Mouse (Mus musculus) layer of hippocampus, postnatal 36 days (tissue): Measurements from ENCODE around the gene Krtap5-3. TPM values are rescaled to one million over a fixed set of nuclear protein-coding genes. Genes with fewer than 3 reads are reported as not detected.

Source experiments
- total RNA-seq, 2 experiments: library from RNA; stranded (reverse); gene quantifications; 2 replicates each; pipeline ENCODE4 v1.2.3; 2021

The Krtap5-3 gene
- total RNA-seq, 2 experiments from 2014 or later, result not detected

Other genes with a start within 250 kb of the Krtap5-3 start
- 10 to 100 TPM; 28.4 to 29.9 TPM for gene Mob2, start 140.3 kb upstream of the Krtap5-3 start, total RNA-seq
- 100 to 1,000 TPM; 123 to 125 TPM for gene Dusp8, start 105.5 kb upstream of the Krtap5-3 start, total RNA-seq
- not detected for gene Gm45618, start 80.6 kb upstream of the Krtap5-3 start, total RNA-seq
- not detected for gene Gm39115, start 65.3 kb upstream of the Krtap5-3 start, total RNA-seq
- not detected for gene Gm45337, start 56.8 kb upstream of the Krtap5-3 start, total RNA-seq
- not detected for gene Gm29735, start 44.3 kb upstream of the Krtap5-3 start, total RNA-seq
- not detected for gene Gm4553, start 35.6 kb upstream of the Krtap5-3 start, total RNA-seq
- not detected for gene Krtap5-2, start 25.4 kb upstream of the Krtap5-3 start, total RNA-seq
- not detected for gene Gm10153, start 11.0 kb upstream of the Krtap5-3 start, total RNA-seq
- not detected for gene Gm7579, start 10.5 kb downstream of the Krtap5-3 start, total RNA-seq
- gene Krtap5-5, start 28.6 kb downstream of the Krtap5-3 start, total RNA-seq, result not detected
- not detected for gene Gm40460, start 39.7 kb downstream of the Krtap5-3 start, total RNA-seq
- not detected for gene Gm2431, start 57.0 kb downstream of the Krtap5-3 start, total RNA-seq
- gene Gm4559, start 73.0 kb downstream of the Krtap5-3 start, total RNA-seq, result not detected
- gene Krtap5-1, start 95.8 kb downstream of the Krtap5-3 start, total RNA-seq, result not detected
- not detected for gene Krtap5-4, start 102.2 kb downstream of the Krtap5-3 start, total RNA-seq
- gene Ifitm10, start 172.4 kb downstream of the Krtap5-3 start, total RNA-seq, result 10 to 100 TPM; 34.2 to 35.7 TPM
- gene Gm49369, start 181.3 kb downstream of the Krtap5-3 start, total RNA-seq, result not detected
- 100 to 1,000 TPM; 289 to 292 TPM for gene Ctsd, start 186.7 kb downstream of the Krtap5-3 start, total RNA-seq
- gene Syt8, start 233.5 kb downstream of the Krtap5-3 start, total RNA-seq, result not detected
- gene Tnni2, start 240.4 kb downstream of the Krtap5-3 start, total RNA-seq, result not detected